Comparison of ENCODE assay signal across 24 mouse cellular contexts in genomic region chr16:88599504-88600237, GRCm38 (mm10). TPM values are rescaled to one million over a fixed set of nuclear protein-coding genes. Genes with fewer than 3 reads are reported as not detected.
DNase-seq lines count a peak whose midpoint lies in the region; ATAC-seq and TF ChIP-seq lines count a peak whose summit lies in the region.
"Had no signal": no experiment of that assay in that cellular context is flagged by ENCODE, and none has a peak within 500 bp of the region (broad histone marks: within the 10 kb centered on the region; RNA-seq: fewer than 3 reads in every experiment).

No protein-coding gene starts in this region.

- no peak for DNase-seq in lung, adult 2 months
- peak; percentile 47 for DNase-seq in embryonic facial prominence, embryonic 11.5 days (ENCODE audit: low spot score)
- no peak for DNase-seq in layer of hippocampus, adult 18-20 months (ENCODE audit: low spot score in 2 of 2)
- DNase-seq in hindbrain, embryonic 14.5 days (ENCODE audit: low spot score) = no peak
- DNase-seq: adrenal gland, postnatal 10 days; cerebellum, postnatal 10 days; gastrocnemius, postnatal 25 days; heart, postnatal 4 days; kidney, adult 9 months; lung, postnatal 10 days; right cerebral cortex, adult 18-20 months had no signal

- no peaks in the 10 kb centered on the region for H3K9me3 ChIP-seq in lung, embryonic 15.5 days
- H3K9me3 ChIP-seq in embryonic facial prominence, embryonic 11.5 days (replicated peaks; ENCODE audit: control insufficient read depth, low read length) = no peaks in the 10 kb centered on the region
- H3K9me3 ChIP-seq in intestine, postnatal 0 days (ENCODE audit: control insufficient read depth) = no peaks in the 10 kb centered on the region
- no peaks in the 10 kb centered on the region for H3K9me3 ChIP-seq in neural tube, embryonic 14.5 days (ENCODE audit: control insufficient read depth, low read length)
- no peaks in the 10 kb centered on the region for H3K9me3 ChIP-seq in hindbrain, embryonic 14.5 days (ENCODE audit: control insufficient read depth, low read length)

- no peak for TF ChIP-seq CTCF in lung, adult 2 months (IDR thresholded peaks at IDR 0.05; ENCODE audit: insufficient read depth, low read length)
- no peak for TF ChIP-seq CTCF in intestine, postnatal 0 days (IDR thresholded peaks at IDR 0.05; ENCODE audit: low read depth)

- TF ChIP-seq POLR2A in lung, adult 2 months (IDR thresholded peaks at IDR 0.05; ENCODE audit: borderline replicate concordance, extremely low read depth, low read depth, low read length) = no peak

- peak overlapping the region; percentile 17 for H3K4me2 ChIP-seq in lung, embryonic 15.5 days
- no peak overlapping the region for H3K4me2 ChIP-seq in embryonic facial prominence, embryonic 11.5 days (ENCODE audit: low read depth, low read length)
- H3K4me2 ChIP-seq in intestine, postnatal 0 days (replicated peaks; ENCODE audit: low read depth) = peak overlapping the region; percentile 52
- peak overlapping the region; percentile 20; the same call in 1 of the 2 replicates for H3K4me2 ChIP-seq in neural tube, embryonic 14.5 days (ENCODE audit: low read depth, low read length)
- no peak overlapping the region for H3K4me2 ChIP-seq in hindbrain, embryonic 14.5 days (replicated peaks)
- H3K4me2 ChIP-seq: heart, embryonic 11.5 days had no signal

- no peaks in the 10 kb centered on the region for H3K36me3 ChIP-seq in lung, embryonic 15.5 days
- H3K36me3 ChIP-seq in embryonic facial prominence, embryonic 11.5 days (replicated peaks; ENCODE audit: control insufficient read depth, insufficient read depth, low read depth, low read length) = no peaks in the 10 kb centered on the region
- no peaks in the 10 kb centered on the region for H3K36me3 ChIP-seq in intestine, postnatal 0 days (ENCODE audit: control insufficient read depth, insufficient read depth)
- H3K36me3 ChIP-seq in neural tube, embryonic 14.5 days (ENCODE audit: control insufficient read depth, insufficient read depth, low read length) = no peaks in the 10 kb centered on the region
- H3K36me3 ChIP-seq in hindbrain, embryonic 14.5 days (replicated peaks; ENCODE audit: control insufficient read depth, insufficient read depth) = no peaks in the 10 kb centered on the region

- no peak overlapping the region for H3K4me3 ChIP-seq in lung, embryonic 15.5 days
- H3K4me3 ChIP-seq in lung, adult 2 months (replicated peaks; ENCODE audit: extremely low read depth, low read depth, low read length) = no peak overlapping the region
- no peak overlapping the region for H3K4me3 ChIP-seq in embryonic facial prominence, embryonic 11.5 days (ENCODE audit: low read depth, low read length)
- H3K4me3 ChIP-seq in intestine, postnatal 0 days (ENCODE audit: low read depth, low read length) = peak overlapping the region; percentile 1; the same call in 1 of the 2 replicates
- H3K4me3 ChIP-seq in neural tube, embryonic 14.5 days (ENCODE audit: low read depth, low read length) = 0 out of 2 replicates have a peak overlapping the region, but pooled peaks have one; percentile 3
- no peak overlapping the region for H3K4me3 ChIP-seq in hindbrain, embryonic 14.5 days (replicated peaks; ENCODE audit: low read length)

- peak; percentile 81; the same call in 1 of the 2 replicates for ATAC-seq in lung, embryonic 15.5 days (ENCODE audit: borderline replicate concordance, extremely low read depth, low FRiP score, low TSS enrichment)
- no peak for ATAC-seq in embryonic facial prominence, embryonic 11.5 days (replicated peaks; ENCODE audit: insufficient number of reproducible peaks, low FRiP score, low TSS enrichment, low read depth)
- ATAC-seq in intestine, postnatal 0 days = peak; percentile 97
- ATAC-seq in neural tube, embryonic 14.5 days (ENCODE audit: low read depth) = peak; percentile 70; the same call in 1 of the 2 replicates
- no peak for ATAC-seq in activated CD4-positive, CD25-positive, alpha-beta regulatory T cell, adult 4 months
- no peak for ATAC-seq in hindbrain, embryonic 14.5 days (ENCODE audit: low FRiP score)
- ATAC-seq: forebrain, embryonic 16.5 days had no signal

- H3K4me1 ChIP-seq in lung, embryonic 15.5 days = no peaks in the 10 kb centered on the region
- H3K4me1 ChIP-seq in lung, adult 2 months (ENCODE audit: control insufficient read depth, insufficient read depth, low read length) = peaks cover 5% of the 10 kb centered on the region; the same call in 1 of the 2 replicates
- H3K4me1 ChIP-seq in embryonic facial prominence, embryonic 11.5 days (ENCODE audit: control insufficient read depth, insufficient read depth, low read length) = no peaks in the 10 kb centered on the region
- H3K4me1 ChIP-seq in intestine, postnatal 0 days (replicated peaks; ENCODE audit: control insufficient read depth, insufficient read depth, low read length) = peaks cover 7% of the 10 kb centered on the region; the same call in 1 of the 2 replicates
- no peaks in the 10 kb centered on the region for H3K4me1 ChIP-seq in neural tube, embryonic 14.5 days (ENCODE audit: control insufficient read depth, insufficient read depth, low read length)
- no peaks in the 10 kb centered on the region for H3K4me1 ChIP-seq in hindbrain, embryonic 14.5 days (replicated peaks; ENCODE audit: control insufficient read depth, insufficient read depth, low read length)

- 36% methylated on average over 16 of the region's 16 CpGs for WGBS in lung, embryonic 15.5 days
- 26% methylated on average over 16 of the region's 16 CpGs for WGBS in lung, adult 2 months
- WGBS in embryonic facial prominence, embryonic 11.5 days = 43% methylated on average over 16 of the region's 16 CpGs
- WGBS in intestine, postnatal 0 days = 18% methylated on average over 16 of the region's 16 CpGs
- WGBS in neural tube, embryonic 14.5 days = 12% methylated on average over 16 of the region's 16 CpGs
- 72% methylated on average over 16 of the region's 16 CpGs for WGBS in hindbrain, embryonic 14.5 days

- H3K27ac ChIP-seq in lung, embryonic 15.5 days = no peak overlapping the region; the same call in 1 of the 2 replicates
- H3K27ac ChIP-seq in embryonic facial prominence, embryonic 11.5 days (replicated peaks; ENCODE audit: low read depth, low read length) = no peak overlapping the region
- peak overlapping the region; percentile 84 for H3K27ac ChIP-seq in intestine, postnatal 0 days (ENCODE audit: low read depth, low read length)
- no peak overlapping the region for H3K27ac ChIP-seq in neural tube, embryonic 14.5 days (ENCODE audit: low read depth, low read length)
- no peak overlapping the region for H3K27ac ChIP-seq in hindbrain, embryonic 14.5 days

- peaks cover 59% of the 10 kb centered on the region for H3K27me3 ChIP-seq in lung, embryonic 15.5 days
- no peaks in the 10 kb centered on the region for H3K27me3 ChIP-seq in embryonic facial prominence, embryonic 11.5 days (ENCODE audit: control insufficient read depth, insufficient read depth, low read length)
- no peaks in the 10 kb centered on the region for H3K27me3 ChIP-seq in intestine, postnatal 0 days (replicated peaks; ENCODE audit: control insufficient read depth, insufficient read depth, low read length)
- H3K27me3 ChIP-seq in neural tube, embryonic 14.5 days (ENCODE audit: control insufficient read depth, insufficient read depth, low read length) = no peaks in the 10 kb centered on the region
- no peaks in the 10 kb centered on the region for H3K27me3 ChIP-seq in hindbrain, embryonic 14.5 days (ENCODE audit: control insufficient read depth, insufficient read depth, low read length)

- H3K9ac ChIP-seq in lung, embryonic 15.5 days = no peak overlapping the region
- H3K9ac ChIP-seq in embryonic facial prominence, embryonic 11.5 days (replicated peaks; ENCODE audit: low read length) = no peak overlapping the region
- H3K9ac ChIP-seq in intestine, postnatal 0 days (ENCODE audit: low read depth, low read length) = peak overlapping the region; percentile 2; the same call in 1 of the 2 replicates
- no peak overlapping the region for H3K9ac ChIP-seq in neural tube, embryonic 14.5 days (replicated peaks; ENCODE audit: low read depth, low read length)
- no peak overlapping the region for H3K9ac ChIP-seq in hindbrain, embryonic 14.5 days

RNA-seq across cellular contexts. Expression of gene Krtap24-1, which starts 12.4 kb away (rescaled TPM):
- polyA plus RNA-seq in lung, embryonic 15.5 days (2015; fragmentation: Nextera tagmentation; extraction: Ambion mirVana) = not detected in 2 replicates
- polyA plus RNA-seq in lung, adult 2 months (2012; rRNA removed) = not detected in 2 replicates
- not detected in 2 replicates for polyA plus RNA-seq in embryonic facial prominence, embryonic 11.5 days (2014; fragmentation: Nextera tagmentation; extraction: Ambion mirVana)
- not detected in 2 replicates for polyA plus RNA-seq in intestine, postnatal 0 days (2015; fragmentation: Nextera tagmentation; extraction: Ambion mirVana)
- polyA plus RNA-seq in neural tube, embryonic 14.5 days (2014; fragmentation: Nextera tagmentation; extraction: Ambion mirVana) = not detected in 2 replicates
- not detected for total RNA-seq in layer of hippocampus, adult 18-20 months (2021)
- not detected for polyA plus RNA-seq in activated CD4-positive, CD25-positive, alpha-beta regulatory T cell, adult 4 months (2017; shearing (Covaris generic))
- polyA plus RNA-seq in hindbrain, embryonic 14.5 days (2014; fragmentation: Nextera tagmentation; extraction: Ambion mirVana) = not detected in 2 replicates
- total RNA-seq: adrenal gland, postnatal 10 days; ES-E14; gastrocnemius, postnatal 25 days; heart, postnatal 4 days; layer of hippocampus, postnatal 25 days; left cerebral cortex, postnatal 36 days; neutrophil, adult 5-6 weeks had no signal
- polyA plus RNA-seq: C2C12; forebrain, embryonic 16.5 days; heart, embryonic 11.5 days; midbrain, embryonic 16.5 days had no signal

RNA-seq across cellular contexts. Expression of gene 2310079G19Rik, which starts 27.8 kb away (rescaled TPM):
- polyA plus RNA-seq in lung, embryonic 15.5 days (2015; fragmentation: Nextera tagmentation; extraction: Ambion mirVana) = not detected in 2 replicates
- 0.32 TPM in 1 of 2 replicates, not detected in the other for polyA plus RNA-seq in lung, adult 2 months (2012; rRNA removed)
- polyA plus RNA-seq in embryonic facial prominence, embryonic 11.5 days (2014; fragmentation: Nextera tagmentation; extraction: Ambion mirVana) = not detected in 2 replicates
- not detected in 2 replicates for polyA plus RNA-seq in intestine, postnatal 0 days (2015; fragmentation: Nextera tagmentation; extraction: Ambion mirVana)
- polyA plus RNA-seq in neural tube, embryonic 14.5 days (2014; fragmentation: Nextera tagmentation; extraction: Ambion mirVana) = not detected in 2 replicates
- total RNA-seq in layer of hippocampus, adult 18-20 months (2021) = not detected
- not detected for polyA plus RNA-seq in activated CD4-positive, CD25-positive, alpha-beta regulatory T cell, adult 4 months (2017; shearing (Covaris generic))
- not detected in 2 replicates for polyA plus RNA-seq in hindbrain, embryonic 14.5 days (2014; fragmentation: Nextera tagmentation; extraction: Ambion mirVana)
- total RNA-seq: adrenal gland, postnatal 10 days; ES-E14; gastrocnemius, postnatal 25 days; heart, postnatal 4 days; layer of hippocampus, postnatal 25 days; left cerebral cortex, postnatal 36 days; neutrophil, adult 5-6 weeks had no signal
- polyA plus RNA-seq: C2C12; forebrain, embryonic 16.5 days; heart, embryonic 11.5 days; midbrain, embryonic 16.5 days; testis, adult 2 months had no signal

RNA-seq across cellular contexts. Expression of gene Cldn8, which starts 36.7 kb away (rescaled TPM):
- 3.2 and 3.7 TPM in 2 replicates for polyA plus RNA-seq in lung, embryonic 15.5 days (2015; fragmentation: Nextera tagmentation; extraction: Ambion mirVana)
- polyA plus RNA-seq in lung, adult 2 months (2012; rRNA removed) = 2.1 and 3.5 TPM in 2 replicates
- 4.5 and 5.3 TPM in 2 replicates for polyA plus RNA-seq in embryonic facial prominence, embryonic 11.5 days (2014; fragmentation: Nextera tagmentation; extraction: Ambion mirVana)
- polyA plus RNA-seq in intestine, postnatal 0 days (2015; fragmentation: Nextera tagmentation; extraction: Ambion mirVana) = 48.9 and 56.8 TPM in 2 replicates
- not detected in 2 replicates for polyA plus RNA-seq in neural tube, embryonic 14.5 days (2014; fragmentation: Nextera tagmentation; extraction: Ambion mirVana)
- not detected for total RNA-seq in layer of hippocampus, adult 18-20 months (2021)
- polyA plus RNA-seq in activated CD4-positive, CD25-positive, alpha-beta regulatory T cell, adult 4 months (2017; shearing (Covaris generic)) = not detected
- not detected in 2 replicates for polyA plus RNA-seq in hindbrain, embryonic 14.5 days (2014; fragmentation: Nextera tagmentation; extraction: Ambion mirVana)
- total RNA-seq: adrenal gland, postnatal 10 days; gastrocnemius, postnatal 25 days; heart, postnatal 4 days; layer of hippocampus, postnatal 25 days; left cerebral cortex, postnatal 36 days; neutrophil, adult 5-6 weeks had no signal
- polyA plus RNA-seq: C2C12; forebrain, embryonic 16.5 days; heart, embryonic 11.5 days; midbrain, embryonic 16.5 days; testis, adult 2 months had no signal

RNA-seq across cellular contexts. Expression of gene Krtap26-1, which starts 47.9 kb away (rescaled TPM):
- not detected in 2 replicates for polyA plus RNA-seq in lung, embryonic 15.5 days (2015; fragmentation: Nextera tagmentation; extraction: Ambion mirVana)
- not detected in 2 replicates for polyA plus RNA-seq in lung, adult 2 months (2012; rRNA removed)
- not detected in 2 replicates for polyA plus RNA-seq in embryonic facial prominence, embryonic 11.5 days (2014; fragmentation: Nextera tagmentation; extraction: Ambion mirVana)
- 0.37 and 2.0 TPM in 2 replicates for polyA plus RNA-seq in intestine, postnatal 0 days (2015; fragmentation: Nextera tagmentation; extraction: Ambion mirVana)
- polyA plus RNA-seq in neural tube, embryonic 14.5 days (2014; fragmentation: Nextera tagmentation; extraction: Ambion mirVana) = not detected in 2 replicates
- total RNA-seq in layer of hippocampus, adult 18-20 months (2021) = not detected
- polyA plus RNA-seq in activated CD4-positive, CD25-positive, alpha-beta regulatory T cell, adult 4 months (2017; shearing (Covaris generic)) = not detected
- polyA plus RNA-seq in hindbrain, embryonic 14.5 days (2014; fragmentation: Nextera tagmentation; extraction: Ambion mirVana) = not detected in 2 replicates
- total RNA-seq: adrenal gland, postnatal 10 days; ES-E14; gastrocnemius, postnatal 25 days; heart, postnatal 4 days; layer of hippocampus, postnatal 25 days; left cerebral cortex, postnatal 36 days; neutrophil, adult 5-6 weeks had no signal
- polyA plus RNA-seq: C2C12; forebrain, embryonic 16.5 days; heart, embryonic 11.5 days; midbrain, embryonic 16.5 days; testis, adult 2 months had no signal

Comparison
In these comparisons a context has a peak if more than half of its experiments do, and no peak if none do; other contexts are left out.
1. ATAC-seq: peak in lung, embryonic 15.5 days (single experiment), intestine, postnatal 0 days (single experiment) and neural tube, embryonic 14.5 days (single experiment); none in embryonic facial prominence, embryonic 11.5 days (single experiment), activated CD4-positive, CD25-positive, alpha-beta regulatory T cell, adult 4 months (single experiment) and hindbrain, embryonic 14.5 days (single experiment).
2. H3K4me2 ChIP-seq: peak in lung, embryonic 15.5 days (single experiment), intestine, postnatal 0 days (single experiment) and neural tube, embryonic 14.5 days (single experiment); none in embryonic facial prominence, embryonic 11.5 days (single experiment) and hindbrain, embryonic 14.5 days (single experiment).
3. H3K4me3 ChIP-seq: peak in intestine, postnatal 0 days (single experiment) and neural tube, embryonic 14.5 days (single experiment); none in lung, embryonic 15.5 days (single experiment), lung, adult 2 months (single experiment), embryonic facial prominence, embryonic 11.5 days (single experiment) and hindbrain, embryonic 14.5 days (single experiment).